Mouse (Mus musculus): ENCODE data around the gene Gtdc1. TPM values are rescaled to one million over a fixed set of nuclear protein-coding genes. Genes with fewer than 3 reads are reported as not detected.

The Gtdc1 gene
- polyA plus RNA-seq, 1 experiment = 5.7 TPM

GRCm38 (mm10) chr2:44664049-44664448 is 263.4 kb downstream of the Gtdc1 start:
- 93% methylated on average over 7 of the region's 7 CpGs for WGBS

GRCm38 (mm10) chr2:44659870-44660269 is 267.6 kb downstream of the Gtdc1 start:
- no peak for DNase-seq (ENCODE audit: low read depth in 1 of 2, low spot score in 2 of 2)
- no peaks in the 10 kb centered on the region for H3K4me1 ChIP-seq (ENCODE audit: control insufficient read depth, insufficient read depth, insufficient read length)
- no peak overlapping the region for H3K4me3 ChIP-seq (ENCODE audit: extremely low read depth, insufficient read depth, insufficient read length)
- H3K36me3 ChIP-seq (ENCODE audit: control insufficient read depth, insufficient read depth, low read length) = no peaks in the 10 kb centered on the region
- no peak overlapping the region for H3K27ac ChIP-seq (ENCODE audit: insufficient read depth, low read length)
- 73% methylated on average over 2 of the region's 2 CpGs for WGBS
- TF ChIP-seq CTCF (IDR thresholded peaks at IDR 0.05; ENCODE audit: extremely low read depth, insufficient read depth, insufficient read length, insufficient replicate concordance) (no peak), POLR2A (IDR thresholded peaks at IDR 0.05; ENCODE audit: low read depth, low read length) (no peak)
- no peaks in the 10 kb centered on the region for H3K27me3 ChIP-seq (ENCODE audit: control insufficient read depth, insufficient read depth, low read length)

More at GRCm38 (mm10) chr2:44664049-44664448, 263.4 kb downstream of the Gtdc1 start:
- no peak overlapping the region for H3K4me3 ChIP-seq (ENCODE audit: extremely low read depth, insufficient read depth, insufficient read length)
- DNase-seq (ENCODE audit: low read depth in 1 of 2, low spot score in 2 of 2) = no peak
- no peaks in the 10 kb centered on the region for H3K27me3 ChIP-seq (ENCODE audit: control insufficient read depth, insufficient read depth, low read length)
- H3K27ac ChIP-seq (ENCODE audit: insufficient read depth, low read length) = no peak overlapping the region
- H3K36me3 ChIP-seq (ENCODE audit: control insufficient read depth, insufficient read depth, low read length) = no peaks in the 10 kb centered on the region
- no peak for TF ChIP-seq POLR2A (IDR thresholded peaks at IDR 0.05; ENCODE audit: low read depth, low read length)
- TF ChIP-seq CTCF (IDR thresholded peaks at IDR 0.05; ENCODE audit: extremely low read depth, insufficient read depth, insufficient read length, insufficient replicate concordance) = no peak
- H3K4me1 ChIP-seq (ENCODE audit: control insufficient read depth, insufficient read depth, insufficient read length) = no peaks in the 10 kb centered on the region

GRCm38 (mm10) chr2:44659011-44659410 is 268.4 kb downstream of the Gtdc1 start:
- no peak overlapping the region for H3K4me3 ChIP-seq (ENCODE audit: extremely low read depth, insufficient read depth, insufficient read length)
- H3K27me3 ChIP-seq (ENCODE audit: control insufficient read depth, insufficient read depth, low read length) = no peaks in the 10 kb centered on the region
- H3K4me1 ChIP-seq (ENCODE audit: control insufficient read depth, insufficient read depth, insufficient read length) = no peaks in the 10 kb centered on the region
- no peak for DNase-seq (ENCODE audit: low read depth in 1 of 2, low spot score in 2 of 2)
- no peak for TF ChIP-seq POLR2A (IDR thresholded peaks at IDR 0.05; ENCODE audit: low read depth, low read length)
- no peak for TF ChIP-seq CTCF (IDR thresholded peaks at IDR 0.05; ENCODE audit: extremely low read depth, insufficient read depth, insufficient read length, insufficient replicate concordance)
- H3K36me3 ChIP-seq (ENCODE audit: control insufficient read depth, insufficient read depth, low read length) = no peaks in the 10 kb centered on the region
- H3K27ac ChIP-seq (ENCODE audit: insufficient read depth, low read length) = no peak overlapping the region

- Histone ChIP-seq H3K4me1 (ENCODE audit: control insufficient read depth, insufficient read depth, insufficient read length) (no peaks in the 10 kb centered on the region), H3K27me3 (ENCODE audit: control insufficient read depth, insufficient read depth, low read length) (no peaks in the 10 kb centered on the region), H3K36me3 (ENCODE audit: control insufficient read depth, insufficient read depth, low read length) (no peaks in the 10 kb centered on the region), H3K27ac (ENCODE audit: insufficient read depth, low read length) (no peak overlapping the region), H3K4me3 (ENCODE audit: extremely low read depth, insufficient read depth, insufficient read length) (no peak overlapping the region)
- no peak for DNase-seq (ENCODE audit: low read depth in 1 of 2, low spot score in 2 of 2)
- WGBS = 28% methylated on average over 3 of the region's 3 CpGs
- TF ChIP-seq POLR2A (IDR thresholded peaks at IDR 0.05; ENCODE audit: low read depth, low read length) (no peak), CTCF (IDR thresholded peaks at IDR 0.05; ENCODE audit: extremely low read depth, insufficient read depth, insufficient read length, insufficient replicate concordance) (no peak)
These were observed 278.9 kb downstream of the Gtdc1 start for GRCm38 (mm10) chr2:44648537-44648936.

GRCm38 (mm10) chr2:44646398-44646797 is 281.1 kb downstream of the Gtdc1 start:
- TF ChIP-seq POLR2A (IDR thresholded peaks at IDR 0.05; ENCODE audit: low read depth, low read length) (no peak), CTCF (IDR thresholded peaks at IDR 0.05; ENCODE audit: extremely low read depth, insufficient read depth, insufficient read length, insufficient replicate concordance) (no peak)
- H3K4me3 ChIP-seq (ENCODE audit: extremely low read depth, insufficient read depth, insufficient read length) = no peak overlapping the region
- H3K4me1 ChIP-seq (ENCODE audit: control insufficient read depth, insufficient read depth, insufficient read length) = no peaks in the 10 kb centered on the region
- H3K27ac ChIP-seq (ENCODE audit: insufficient read depth, low read length) = no peak overlapping the region
- no peaks in the 10 kb centered on the region for H3K36me3 ChIP-seq (ENCODE audit: control insufficient read depth, insufficient read depth, low read length)
- WGBS = 92% methylated on average over 6 of the region's 6 CpGs
- no peak for DNase-seq (ENCODE audit: low read depth in 1 of 2, low spot score in 2 of 2)
- no peaks in the 10 kb centered on the region for H3K27me3 ChIP-seq (ENCODE audit: control insufficient read depth, insufficient read depth, low read length)

- no peak overlapping the region for H3K4me3 ChIP-seq (ENCODE audit: extremely low read depth, insufficient read depth, insufficient read length)
These were observed 288.1 kb downstream of the Gtdc1 start for GRCm38 (mm10) chr2:44639370-44639769.

GRCm38 (mm10) chr2:44638157-44638556 is 289.3 kb downstream of the Gtdc1 start:
- no peak for DNase-seq (ENCODE audit: low read depth in 1 of 2, low spot score in 2 of 2)
- WGBS = 95% methylated on average over 4 of the region's 4 CpGs
- TF ChIP-seq CTCF (IDR thresholded peaks at IDR 0.05; ENCODE audit: extremely low read depth, insufficient read depth, insufficient read length, insufficient replicate concordance) (no peak), POLR2A (IDR thresholded peaks at IDR 0.05; ENCODE audit: low read depth, low read length) (no peak)

More at GRCm38 (mm10) chr2:44639370-44639769, 288.1 kb downstream of the Gtdc1 start:
- no peak overlapping the region for H3K27ac ChIP-seq (ENCODE audit: insufficient read depth, low read length)
- TF ChIP-seq CTCF (IDR thresholded peaks at IDR 0.05; ENCODE audit: extremely low read depth, insufficient read depth, insufficient read length, insufficient replicate concordance) (no peak), POLR2A (IDR thresholded peaks at IDR 0.05; ENCODE audit: low read depth, low read length) (no peak)
- H3K4me1 ChIP-seq (ENCODE audit: control insufficient read depth, insufficient read depth, insufficient read length) = no peaks in the 10 kb centered on the region
- H3K36me3 ChIP-seq (ENCODE audit: control insufficient read depth, insufficient read depth, low read length) = peaks cover 2% of the 10 kb centered on the region
- no peak for DNase-seq (ENCODE audit: low read depth in 1 of 2, low spot score in 2 of 2)
- WGBS = 47% methylated on average over 2 of the region's 2 CpGs
- no peaks in the 10 kb centered on the region for H3K27me3 ChIP-seq (ENCODE audit: control insufficient read depth, insufficient read depth, low read length)

More at GRCm38 (mm10) chr2:44638157-44638556, 289.3 kb downstream of the Gtdc1 start:
- Histone ChIP-seq H3K27ac (ENCODE audit: insufficient read depth, low read length) (no peak overlapping the region), H3K36me3 (ENCODE audit: control insufficient read depth, insufficient read depth, low read length) (peaks cover 4% of the 10 kb centered on the region), H3K4me3 (ENCODE audit: extremely low read depth, insufficient read depth, insufficient read length) (no peak overlapping the region), H3K4me1 (ENCODE audit: control insufficient read depth, insufficient read depth, insufficient read length) (no peaks in the 10 kb centered on the region), H3K27me3 (ENCODE audit: control insufficient read depth, insufficient read depth, low read length) (no peaks in the 10 kb centered on the region)

All from spleen, adult 2 months (tissue).